Mouse (Mus musculus) forebrain, embryonic 14.5 days (tissue): ENCODE measurements at regions not wholly inside any gene's neighbourhood (a gene's known extent, or its start where the extent isn't known, plus 50 kb on each side); places are given as distances from the start of the nearest gene placed in this dataset.
"Not testable (repeated sequence)": the region's sequence is repeated elsewhere in the genome, so short reads cannot be mapped to it uniquely, and the experiment has no call there.

ENCODE experiments used
- ATAC-seq: fragments of 200-750 bp; cut with Nextera tagmentation; 2 replicates; pipeline ENCODE4 v1.8.0; 2017; ENCODE audit warnings: mild to moderate bottlenecking, moderate library complexity
- DNase-seq: peaks from one replicate; pipeline ENCODE4 v3.0.0-alpha.2; 2015; ENCODE audit warnings: low spot score
- H3K27ac ChIP-seq: fragments of 300-500 bp; sonication (generic); 2 replicates; pipeline ENCODE4 v1.5.1; 2014; ENCODE audit warnings: low read depth, mild to moderate bottlenecking, control low read depth, low read length, moderate library complexity
- H3K27me3 ChIP-seq: fragments of 300-500 bp; sonication (generic); replicated peaks from 2 replicates; pipeline ENCODE4 v1.6.1; 2014; ENCODE audit warnings: low read length, control low read depth, mixed read lengths; ENCODE audit not compliant: control insufficient read depth, insufficient read depth
- H3K36me3 ChIP-seq: fragments of 300-500 bp; sonication (generic); 2 replicates; pipeline ENCODE4 v1.6.1; 2014; ENCODE audit warnings: low read length, control low read depth; ENCODE audit not compliant: control insufficient read depth, insufficient read depth
- H3K4me1 ChIP-seq: fragments of 300-500 bp; sonication (generic); 2 replicates; pipeline ENCODE4 v1.6.1; 2014; ENCODE audit warnings: antibody characterized with exemption, low read length, control low read depth; ENCODE audit not compliant: control insufficient read depth, insufficient read depth
- H3K4me2 ChIP-seq: fragments of 300-500 bp; sonication (generic); 2 replicates; pipeline ENCODE4 v1.6.1; 2014; ENCODE audit warnings: mild to moderate bottlenecking, control low read depth, low read length
- H3K4me3 ChIP-seq: fragments of 300-500 bp; sonication (generic); 2 replicates; pipeline ENCODE4 v1.5.1; 2014; ENCODE audit warnings: low read depth, low read length, control low read depth
- H3K9ac ChIP-seq: fragments of 300-500 bp; sonication (generic); 2 replicates; pipeline ENCODE4 v1.6.1; 2014; ENCODE audit warnings: mild to moderate bottlenecking, low read length, control low read depth, moderate library complexity
- H3K9me3 ChIP-seq: fragments of 300-500 bp; sonication (generic); replicated peaks from 2 replicates; pipeline ENCODE4 v1.6.1; 2016; ENCODE audit warnings: low read length, control low read depth, mixed read lengths; ENCODE audit not compliant: control insufficient read depth
- WGBS: fragments of 180-500 bp; shearing (Covaris S2); extraction: QIAGEN DNeasy Blood & Tissue Kit; methylation state at CpG from one replicate; pipeline ENCODE4 v1.1.7; 2014; 5-methylcytosine and 5-hydroxymethylcytosine counted together

DNA sequence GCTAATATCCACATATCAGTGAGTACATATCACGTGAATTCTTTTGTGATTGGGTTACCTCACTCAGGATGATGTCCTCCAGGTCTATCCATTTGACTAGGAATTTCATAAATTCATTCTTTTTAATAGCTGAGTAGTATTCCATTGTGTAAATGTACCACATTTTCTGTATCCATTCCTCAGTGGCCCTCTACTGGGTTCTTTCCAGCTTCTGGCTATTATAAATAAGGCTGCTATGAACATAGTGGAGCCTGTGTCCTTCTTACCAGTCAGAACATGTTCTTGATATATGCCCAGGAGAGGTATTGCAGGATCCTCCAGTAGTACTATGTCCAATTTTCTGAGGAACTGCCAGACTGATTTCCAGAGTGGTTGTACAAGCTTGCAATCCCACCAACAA lies 884.0 kb upstream of the Lrrc4c start:
- not testable (repeated sequence) for H3K27ac ChIP-seq, H3K36me3 ChIP-seq, DNase-seq, H3K27me3 ChIP-seq, H3K4me1 ChIP-seq, H3K4me3 ChIP-seq, H3K4me2 ChIP-seq, H3K9me3 ChIP-seq, ATAC-seq, H3K9ac ChIP-seq
- 62% methylated on average over 1 of the region's 1 CpGs for WGBS

DNA sequence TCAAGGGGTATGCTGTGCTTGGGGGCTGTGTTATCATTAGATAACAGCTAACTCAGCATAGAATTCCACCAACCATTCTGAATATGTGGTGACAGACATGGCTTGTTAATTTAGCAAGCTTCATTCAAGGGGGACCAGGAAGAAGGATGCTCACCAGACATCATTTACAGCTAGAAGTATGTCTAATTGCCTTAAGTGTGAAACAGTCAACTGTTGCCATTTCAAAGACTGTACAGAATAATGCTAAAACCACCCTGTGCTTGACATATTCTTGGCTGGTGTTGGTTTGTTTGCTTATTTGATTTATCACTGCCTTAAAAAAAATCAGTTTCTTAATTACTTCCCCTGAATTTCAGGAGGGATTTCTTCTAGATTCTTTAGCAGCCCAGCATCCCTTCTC lies 877.0 kb upstream of the Lrrc4c start:
- Histone ChIP-seq H3K27me3 (no peaks in the 10 kb centered on the region), H3K4me1 (no peaks in the 10 kb centered on the region), H3K9ac (no peak overlapping the region), H3K9me3 (no peaks in the 10 kb centered on the region), H3K4me3 (no peak overlapping the region), H3K27ac (no peak overlapping the region), H3K36me3 (no peaks in the 10 kb centered on the region), H3K4me2 (no peak overlapping the region)
- DNase-seq (peak; percentile 76), ATAC-seq (peak; percentile 90)

DNA sequence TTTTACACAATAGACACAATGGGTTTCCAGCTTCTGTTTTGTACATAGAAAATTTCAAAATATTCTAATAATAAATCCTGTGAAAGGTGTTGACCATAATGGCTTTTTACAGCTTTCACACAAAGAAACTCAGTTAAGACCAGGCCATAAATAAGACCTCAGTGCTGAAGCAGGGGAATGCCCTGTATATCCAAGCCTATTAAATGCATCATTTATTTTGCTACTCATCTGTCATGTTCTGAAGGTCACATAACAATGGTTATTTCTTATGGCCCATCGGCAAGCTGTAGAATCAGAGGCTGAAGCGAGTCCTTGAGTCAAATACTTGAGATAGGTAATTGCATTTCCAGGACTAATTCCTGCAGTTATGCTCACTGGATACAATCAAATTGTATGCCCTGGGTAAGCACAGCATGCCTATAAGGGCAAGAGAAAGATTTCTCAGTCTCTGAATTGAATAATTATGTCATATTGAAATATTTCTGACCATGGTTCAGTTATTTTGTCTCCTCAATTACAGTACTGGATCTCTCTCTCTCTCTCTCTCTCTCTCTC lies 874.6 kb upstream of the Lrrc4c start:
- H3K4me3 ChIP-seq, result no peak overlapping the region
- no peaks in the 10 kb centered on the region for H3K36me3 ChIP-seq
- ATAC-seq, result no peak
- H3K4me1 ChIP-seq, result no peaks in the 10 kb centered on the region
- no peaks in the 10 kb centered on the region for H3K27me3 ChIP-seq
- no peaks in the 10 kb centered on the region for H3K9me3 ChIP-seq
- H3K27ac ChIP-seq, result no peak overlapping the region
- WGBS, result 81% methylated on average over 2 of the region's 2 CpGs
- no peak overlapping the region for H3K4me2 ChIP-seq
- no peak for DNase-seq
- no peak overlapping the region for H3K9ac ChIP-seq

DNA sequence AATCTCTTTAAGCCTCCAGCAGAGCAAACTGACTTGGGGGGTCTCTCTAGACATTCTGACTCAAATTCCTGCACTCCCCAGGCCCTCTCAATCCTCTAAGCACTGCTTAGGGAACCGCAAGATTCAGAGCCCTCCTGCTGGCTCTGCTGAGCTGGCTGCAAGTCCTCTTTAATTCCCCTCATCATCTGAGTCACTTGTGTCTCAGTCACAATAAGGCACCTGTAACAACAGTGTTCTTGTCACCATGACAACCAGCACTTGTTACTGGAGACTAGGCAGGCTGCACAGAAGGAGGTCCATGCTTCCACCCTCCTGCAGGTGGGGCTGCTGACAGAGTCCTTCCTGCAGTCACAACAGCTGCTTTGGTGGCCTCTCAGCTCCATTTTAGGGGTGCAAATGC lies 869.1 kb upstream of the Lrrc4c start:
- Histone ChIP-seq H3K27ac (no peak overlapping the region), H3K9ac (no peak overlapping the region), H3K36me3 (no peaks in the 10 kb centered on the region), H3K9me3 (no peaks in the 10 kb centered on the region), H3K4me1 (no peaks in the 10 kb centered on the region), H3K4me3 (no peak overlapping the region), H3K4me2 (no peak overlapping the region), H3K27me3 (no peaks in the 10 kb centered on the region)
- ATAC-seq (peak; percentile 76), DNase-seq (peak; percentile 69)
- 0% methylated on average over 1 of the region's 1 CpGs for WGBS

DNA sequence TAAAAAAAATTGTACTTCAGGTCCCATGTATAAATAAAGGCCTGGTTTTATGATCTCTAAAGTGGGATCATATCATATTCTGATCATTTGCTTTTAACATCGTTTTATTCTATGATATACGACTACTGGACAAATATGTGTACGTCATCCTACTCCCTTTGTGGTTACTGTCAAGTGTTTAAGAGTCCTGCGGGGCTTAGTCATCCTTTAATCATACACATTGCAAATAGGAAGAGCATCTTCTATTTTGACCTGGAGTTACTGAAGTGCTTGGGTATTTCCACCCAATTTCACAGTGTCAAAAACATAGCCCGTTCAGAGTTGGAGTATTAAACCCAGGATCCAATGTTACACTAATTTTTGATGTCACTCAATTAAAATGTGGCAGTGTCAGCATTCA lies 838.1 kb upstream of the Lrrc4c start:
- H3K36me3 ChIP-seq, result no peaks in the 10 kb centered on the region
- no peaks in the 10 kb centered on the region for H3K27me3 ChIP-seq
- no peak overlapping the region for H3K9ac ChIP-seq
- DNase-seq (no peak), ATAC-seq (no peak)
- no peaks in the 10 kb centered on the region for H3K9me3 ChIP-seq
- 88% methylated on average over 5 of the region's 5 CpGs for WGBS
- H3K27ac ChIP-seq, result no peak overlapping the region
- no peak overlapping the region for H3K4me2 ChIP-seq
- H3K4me3 ChIP-seq, result no peak overlapping the region
- no peaks in the 10 kb centered on the region for H3K4me1 ChIP-seq

DNA sequence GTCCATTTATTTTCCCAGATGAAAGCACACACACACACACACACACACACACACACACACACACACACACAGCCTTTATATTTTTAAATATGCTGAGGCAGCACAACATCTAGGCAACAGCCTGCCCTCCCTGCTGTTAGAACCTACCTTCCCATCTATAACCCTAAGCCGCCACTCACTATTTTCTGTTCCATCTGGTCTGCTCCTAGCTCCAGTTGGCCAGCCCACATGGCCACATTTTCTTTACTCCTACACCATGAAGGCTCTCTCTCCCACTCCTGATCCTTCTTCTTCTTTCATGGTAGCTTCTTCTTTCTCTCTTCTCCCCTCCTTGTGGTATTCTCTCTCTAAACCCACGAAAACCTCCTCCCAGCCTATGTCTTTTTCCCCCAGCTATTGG lies 834.6 kb upstream of the Lrrc4c start:
- no peak overlapping the region for H3K27ac ChIP-seq
- no peak overlapping the region for H3K4me2 ChIP-seq
- DNase-seq, result no peak
- WGBS, result 81% methylated on average over 2 of the region's 2 CpGs
- no peaks in the 10 kb centered on the region for H3K36me3 ChIP-seq
- no peaks in the 10 kb centered on the region for H3K9me3 ChIP-seq
- no peak overlapping the region for H3K9ac ChIP-seq
- ATAC-seq, result no peak
- H3K4me3 ChIP-seq, result no peak overlapping the region
- no peaks in the 10 kb centered on the region for H3K27me3 ChIP-seq
- H3K4me1 ChIP-seq, result no peaks in the 10 kb centered on the region

DNA sequence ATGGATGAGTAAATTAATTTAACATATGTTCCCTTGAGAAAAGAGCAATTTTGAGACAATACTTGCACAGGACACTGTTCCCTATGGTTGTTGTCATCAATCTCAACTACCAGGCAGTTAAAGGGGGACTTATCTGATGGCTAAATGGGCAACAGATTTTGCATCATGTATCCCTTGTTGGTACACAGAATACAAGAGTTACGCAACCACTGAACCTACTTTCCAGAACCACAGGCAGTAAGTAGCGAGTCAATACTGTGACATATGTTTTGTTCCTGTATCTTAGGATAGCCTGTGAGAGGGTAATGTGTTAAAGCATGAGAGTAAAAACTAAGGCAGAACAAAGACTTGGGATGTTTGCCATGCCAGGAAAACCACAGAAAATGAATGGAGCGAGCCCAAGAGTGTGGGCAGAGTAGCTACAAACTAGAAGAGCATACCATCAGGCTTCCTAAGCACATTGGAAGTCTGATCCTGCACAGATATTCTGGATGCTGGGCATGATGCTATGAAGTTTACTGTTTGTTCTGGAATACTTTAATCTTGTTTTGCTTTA lies 830.3 kb upstream of the Lrrc4c start:
- H3K36me3 ChIP-seq, result no peaks in the 10 kb centered on the region
- no peaks in the 10 kb centered on the region for H3K9me3 ChIP-seq
- ATAC-seq (no peak), DNase-seq (no peak)
- no peak overlapping the region for H3K4me2 ChIP-seq
- no peak overlapping the region for H3K27ac ChIP-seq
- no peaks in the 10 kb centered on the region for H3K27me3 ChIP-seq
- H3K4me1 ChIP-seq, result no peaks in the 10 kb centered on the region
- WGBS, result 94% methylated on average over 3 of the region's 3 CpGs
- H3K9ac ChIP-seq, result no peak overlapping the region
- H3K4me3 ChIP-seq, result no peak overlapping the region

DNA sequence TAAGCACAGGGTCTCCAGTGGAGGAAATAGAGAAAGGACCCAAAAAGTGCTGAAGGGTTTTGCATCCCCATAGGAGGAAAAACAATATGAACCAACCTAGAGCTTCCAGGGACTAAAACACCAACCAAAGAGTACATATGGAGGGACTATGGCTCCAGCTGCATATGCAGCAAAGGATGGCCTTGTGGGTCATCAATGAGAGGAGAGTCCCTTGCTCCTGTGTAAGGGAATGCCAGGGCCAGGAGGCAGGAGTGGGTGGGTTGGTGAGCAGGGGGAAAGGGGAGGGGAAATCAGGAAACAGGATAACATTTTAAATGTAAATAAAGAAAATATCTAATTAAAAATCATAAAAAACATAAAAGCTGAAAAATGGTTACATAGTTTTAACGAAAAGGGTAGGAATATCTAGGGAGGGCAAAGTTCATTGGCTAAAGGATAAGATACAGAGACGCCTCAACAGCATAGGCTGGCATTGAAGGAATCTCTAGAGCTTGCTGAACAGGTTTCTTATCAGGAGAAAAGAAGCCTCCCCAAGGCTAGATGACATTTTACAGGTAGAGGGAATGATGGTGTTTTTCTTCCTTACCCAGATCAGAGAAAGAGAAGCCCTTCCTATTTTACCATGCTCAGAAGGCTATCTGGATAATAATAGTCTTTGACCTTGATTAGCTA lies 823.8 kb upstream of the Lrrc4c start:
- Histone ChIP-seq H3K9ac (no peak overlapping the region), H3K27me3 (no peaks in the 10 kb centered on the region), H3K27ac (no peak overlapping the region), H3K9me3 (no peaks in the 10 kb centered on the region), H3K4me3 (no peak overlapping the region), H3K36me3 (no peaks in the 10 kb centered on the region), H3K4me1 (no peaks in the 10 kb centered on the region), H3K4me2 (no peak overlapping the region)
- WGBS, result 86% methylated on average over 2 of the region's 2 CpGs
- DNase-seq (no peak), ATAC-seq (no peak)

DNA sequence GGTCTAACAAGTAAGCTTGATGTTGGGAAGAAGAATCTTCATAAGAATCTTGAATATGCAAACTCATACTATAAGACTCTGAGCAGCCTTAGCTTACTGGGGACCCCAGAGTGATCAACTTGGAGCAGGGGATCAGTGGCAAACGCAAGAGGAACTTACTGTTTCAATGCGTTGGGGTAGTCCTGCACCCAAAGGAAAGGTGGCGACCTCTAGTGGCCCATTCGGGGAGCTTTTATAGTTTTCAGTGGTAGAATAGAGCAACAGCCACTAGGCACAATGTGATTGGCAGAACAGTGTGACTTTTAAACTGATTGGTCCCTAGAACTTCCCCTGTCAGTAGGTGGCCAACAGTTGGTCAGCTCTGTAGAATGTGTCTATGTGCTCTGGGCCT lies 823.3 kb upstream of the Lrrc4c start:
- 41% methylated on average over 4 of the region's 4 CpGs for WGBS
- ATAC-seq, result no peak
- Histone ChIP-seq H3K36me3 (no peaks in the 10 kb centered on the region), H3K4me1 (no peaks in the 10 kb centered on the region), H3K27ac (no peak overlapping the region), H3K9ac (no peak overlapping the region), H3K4me3 (no peak overlapping the region), H3K9me3 (no peaks in the 10 kb centered on the region), H3K4me2 (no peak overlapping the region), H3K27me3 (no peaks in the 10 kb centered on the region)
- peak; percentile 17 for DNase-seq
